Mouse (Mus musculus) erythroblast, embryonic 14.5 days (primary cell): Measurements from ENCODE around the gene Emx1. TPM values are rescaled to one million over a fixed set of nuclear protein-coding genes. Genes with fewer than 3 reads are reported as not detected.

Source experiments
- H3K27me3 ChIP-seq: 2 replicates; pipeline ENCODE4 v1.6.1; 2012; ENCODE audit warnings: inconsistent platforms; ENCODE audit not compliant: control insufficient read depth
- H3K36me3 ChIP-seq: 2 replicates; pipeline ENCODE4 v1.6.1; 2012; ENCODE audit warnings: mild to moderate bottlenecking, inconsistent platforms; ENCODE audit not compliant: control insufficient read depth
- H3K4me1 ChIP-seq: 2 replicates; pipeline ENCODE4 v1.6.1; 2012; ENCODE audit warnings: inconsistent platforms; ENCODE audit not compliant: control insufficient read depth
- H3K4me3 ChIP-seq: replicated peaks from 2 replicates; pipeline ENCODE3; 2012; ENCODE audit warnings: moderate library complexity, mild to moderate bottlenecking, inconsistent platforms
- H3K9me3 ChIP-seq: 2 replicates; pipeline ENCODE4 v1.6.1; 2012; ENCODE audit warnings: low read length, inconsistent platforms, mixed read lengths; ENCODE audit not compliant: control insufficient read depth
- GATA1 ChIP-seq: IDR thresholded peaks from 2 replicates; pipeline ENCODE4 v1.6.1; 2012; ENCODE audit warnings: low read length, inconsistent platforms, mixed read lengths
- TAL1 ChIP-seq: IDR thresholded peaks from 3 replicates; pipeline ENCODE4 v1.6.1; 2012; ENCODE audit warnings: low read length, inconsistent platforms, mixed read lengths
- polyA plus RNA-seq: library from polyadenylated mRNA; stranded (reverse); fragments of >175 nt; gene quantifications from 2 replicates; pipeline ENCODE4 v1.2.3, GENCODE M21; 2012

The Emx1 gene
- polyA plus RNA-seq, 1 experiment, result not detected

- no peaks in the 10 kb centered on the region for H3K36me3 ChIP-seq
- peaks cover 4% of the 10 kb centered on the region for H3K27me3 ChIP-seq
- no peaks in the 10 kb centered on the region for H3K9me3 ChIP-seq
- H3K4me1 ChIP-seq, result peaks cover 5% of the 10 kb centered on the region
- no peak for TF ChIP-seq TAL1
- TF ChIP-seq GATA1, result no peak
- no peak overlapping the region for H3K4me3 ChIP-seq
These were observed 26.9 kb upstream of the Emx1 start for GRCm38 (mm10) chr6:85160201-85160923.

DNA sequence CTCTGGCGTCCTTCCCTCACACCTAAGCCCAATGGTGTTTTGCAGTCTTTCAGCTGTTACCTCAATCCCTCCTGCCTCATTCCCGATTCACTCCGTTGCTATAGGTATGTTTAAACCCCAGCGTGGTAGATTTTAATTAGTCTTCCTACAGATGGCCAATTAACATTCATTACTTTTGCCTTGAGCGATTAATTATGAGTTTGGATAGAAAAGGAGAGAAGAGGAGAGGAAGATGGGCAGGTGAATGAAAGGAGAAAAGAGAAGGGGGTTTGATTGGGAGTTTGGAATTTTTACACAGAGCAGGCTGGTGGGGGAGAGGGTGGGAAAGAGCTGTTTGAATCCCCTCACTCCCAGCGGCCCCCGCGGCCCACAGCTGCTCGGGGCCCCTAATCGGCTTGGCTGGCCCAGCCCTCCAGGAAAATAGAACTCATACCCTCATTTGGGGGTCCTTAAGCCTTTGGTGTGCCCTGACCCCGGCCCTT lies 21.8 kb upstream of the Emx1 start:
- Histone ChIP-seq H3K4me1 (no peaks in the 10 kb centered on the region), H3K27me3 (0 out of 2 replicates have a peak, but pooled peaks cover 3% of the 10 kb centered on the region), H3K36me3 (no peaks in the 10 kb centered on the region), H3K4me3 (no peak overlapping the region), H3K9me3 (no peaks in the 10 kb centered on the region)
- TF ChIP-seq GATA1, result no peak
- no peak for TF ChIP-seq TAL1

- no peak overlapping the region for H3K4me3 ChIP-seq
- peaks cover 9% of the 10 kb centered on the region for H3K27me3 ChIP-seq
- no peaks in the 10 kb centered on the region for H3K9me3 ChIP-seq
- TF ChIP-seq GATA1 (no peak), TAL1 (no peak)
- no peaks in the 10 kb centered on the region for H3K4me1 ChIP-seq
- no peaks in the 10 kb centered on the region for H3K36me3 ChIP-seq
These were observed 7.7 kb upstream of the Emx1 start for GRCm38 (mm10) chr6:85179569-85179968.

DNA sequence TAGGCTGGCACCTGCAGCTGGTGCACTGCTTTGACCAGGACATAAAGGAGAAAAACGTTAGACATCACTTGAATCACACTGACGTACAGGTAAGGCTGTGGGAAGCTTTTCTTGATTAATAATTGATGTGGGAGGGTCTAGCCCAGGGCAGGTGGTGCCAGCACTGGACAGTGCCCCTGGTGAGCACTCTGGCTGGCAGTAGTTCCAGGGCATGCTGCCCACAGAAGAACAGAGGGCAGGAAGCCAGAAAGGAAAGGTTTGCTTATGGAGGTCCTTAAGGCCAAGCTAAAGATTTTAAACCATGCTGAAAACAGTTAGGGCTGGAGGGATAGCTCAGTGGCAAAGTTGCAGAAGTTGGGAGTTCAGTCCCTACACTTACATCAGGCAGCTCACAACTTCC lies 7.2 kb upstream of the Emx1 start:
- Histone ChIP-seq H3K27me3 (peaks cover 12% of the 10 kb centered on the region), H3K4me3 (no peak overlapping the region), H3K4me1 (no peaks in the 10 kb centered on the region), H3K9me3 (no peaks in the 10 kb centered on the region), H3K36me3 (no peaks in the 10 kb centered on the region)
- TF ChIP-seq GATA1, result no peak
- no peak for TF ChIP-seq TAL1

- TF ChIP-seq GATA1 (no peak), TAL1 (no peak)
- H3K27me3 ChIP-seq, result peaks cover 50% of the 10 kb centered on the region
- no peaks in the 10 kb centered on the region for H3K36me3 ChIP-seq
- H3K4me3 ChIP-seq, result no peak overlapping the region
- no peaks in the 10 kb centered on the region for H3K4me1 ChIP-seq
- H3K9me3 ChIP-seq, result no peaks in the 10 kb centered on the region; the same call in 1 of the 2 replicates
These were observed 3.3 kb upstream of the Emx1 start for GRCm38 (mm10) chr6:85183951-85184350.

DNA sequence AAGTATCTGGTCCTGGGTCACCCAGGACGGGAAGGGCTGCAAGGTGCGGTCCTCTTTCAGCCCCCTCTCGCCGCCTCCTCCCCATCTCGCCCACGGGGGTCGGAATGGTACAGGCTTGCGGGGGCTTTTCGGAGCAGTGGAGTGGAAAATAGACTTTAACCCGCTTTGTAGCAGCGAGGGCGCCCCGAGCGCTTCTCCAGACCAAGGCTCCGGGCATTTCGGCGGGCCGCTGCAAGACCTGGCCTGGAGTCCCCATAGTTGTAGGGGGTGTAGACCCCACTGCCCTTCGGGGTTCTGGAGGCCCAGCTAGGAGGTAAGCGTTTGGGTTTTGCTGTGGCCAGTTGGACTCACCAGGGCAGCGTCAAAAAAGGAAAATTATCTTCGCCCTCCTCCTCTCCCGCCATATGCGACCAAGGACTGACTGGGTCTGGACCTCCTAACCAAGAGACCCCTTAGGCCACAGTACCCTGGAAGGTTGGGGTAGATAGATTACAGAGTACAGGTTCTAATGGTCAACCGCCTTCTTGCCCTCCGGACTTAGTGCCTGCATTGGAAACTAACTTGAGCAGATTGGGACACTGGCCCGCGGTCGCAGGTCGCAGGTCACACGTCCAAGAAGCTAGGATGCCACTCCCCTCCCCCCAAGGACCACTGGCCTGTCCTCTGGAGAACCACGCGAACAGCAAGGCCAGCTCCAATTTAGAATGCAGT lies 1.1 kb upstream of the Emx1 start:
- Histone ChIP-seq H3K9me3 (no peaks in the 10 kb centered on the region; the same call in 1 of the 2 replicates), H3K36me3 (no peaks in the 10 kb centered on the region), H3K4me1 (no peaks in the 10 kb centered on the region), H3K27me3 (peaks cover 72% of the 10 kb centered on the region), H3K4me3 (no peak overlapping the region)
- TF ChIP-seq GATA1 (no peak), TAL1 (no peak)

- no peak for TF ChIP-seq TAL1
- TF ChIP-seq GATA1, result no peak
- peaks cover 78% of the 10 kb centered on the region for H3K27me3 ChIP-seq
- H3K36me3 ChIP-seq, result no peaks in the 10 kb centered on the region
- no peaks in the 10 kb centered on the region; the same call in 1 of the 2 replicates for H3K9me3 ChIP-seq
- no peak overlapping the region for H3K4me3 ChIP-seq
- H3K4me1 ChIP-seq, result no peaks in the 10 kb centered on the region
These were observed 536 bp upstream of the Emx1 start for GRCm38 (mm10) chr6:85186744-85187059.

DNA sequence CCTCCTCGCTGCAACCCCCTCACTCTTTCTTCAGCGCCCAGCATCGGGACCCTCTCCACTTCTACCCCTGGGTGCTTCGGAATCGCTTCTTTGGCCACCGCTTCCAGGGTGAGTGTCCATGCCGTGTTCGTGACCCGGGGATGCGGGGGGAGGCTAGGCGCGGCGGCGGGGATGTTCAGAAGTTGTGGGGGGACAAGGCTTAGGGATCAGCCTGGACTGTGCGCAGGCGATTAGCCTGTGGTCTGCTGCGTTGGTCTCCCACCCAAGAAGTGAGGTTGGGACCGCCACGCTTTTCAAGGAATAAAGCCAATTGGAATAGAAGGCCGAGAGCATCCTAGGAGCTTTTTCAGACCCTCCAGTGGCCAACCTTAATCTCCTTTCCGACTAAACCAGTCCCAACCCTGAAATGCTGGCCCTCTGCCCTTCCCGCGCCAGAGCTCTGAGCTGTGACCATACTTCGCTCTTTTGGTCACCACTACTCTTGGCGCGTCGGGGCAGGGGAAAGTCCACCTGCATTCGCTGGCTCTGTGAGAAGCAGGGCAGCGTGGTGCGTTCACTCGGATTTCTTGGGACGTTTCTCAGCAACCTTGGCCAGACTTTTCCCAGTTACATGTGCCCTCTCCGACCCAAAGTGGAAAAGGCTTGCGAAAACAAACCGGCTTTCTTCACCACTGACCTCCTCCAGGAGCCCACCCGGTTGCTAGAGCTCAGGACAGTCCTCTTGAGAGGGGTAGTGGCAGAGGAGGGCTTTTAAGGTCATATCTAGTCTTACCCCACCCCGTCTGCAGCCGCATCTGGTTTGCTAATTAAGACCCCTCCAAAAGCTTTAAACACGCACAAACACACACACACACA lies 1.2 kb downstream of the Emx1 start:
- H3K27me3 ChIP-seq, result peaks cover 95% of the 10 kb centered on the region
- no peak overlapping the region for H3K4me3 ChIP-seq
- H3K4me1 ChIP-seq, result no peaks in the 10 kb centered on the region
- H3K36me3 ChIP-seq, result no peaks in the 10 kb centered on the region
- H3K9me3 ChIP-seq, result no peaks in the 10 kb centered on the region; the same call in 1 of the 2 replicates
- no peak for TF ChIP-seq TAL1

DNA sequence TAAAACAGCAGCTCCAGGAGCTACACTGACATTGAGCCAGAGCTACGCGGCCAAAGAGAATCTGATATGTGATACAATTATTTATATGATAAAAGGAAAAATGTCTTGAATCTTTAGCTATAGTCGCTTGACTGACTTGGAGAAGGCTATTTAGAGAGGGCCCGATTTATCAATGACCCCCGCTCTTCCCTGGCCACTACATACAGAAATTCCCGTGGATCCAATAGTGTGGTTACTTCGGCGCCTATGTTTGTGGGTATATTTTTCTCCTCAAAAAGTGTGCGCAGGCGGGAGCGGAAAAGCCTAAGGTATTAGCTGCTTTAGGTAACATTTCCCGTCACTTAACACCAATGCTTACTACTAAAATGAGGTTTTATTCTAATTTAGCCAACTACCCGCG lies 2.1 kb downstream of the Emx1 start:
- no peaks in the 10 kb centered on the region; the same call in 1 of the 2 replicates for H3K9me3 ChIP-seq
- H3K27me3 ChIP-seq, result peaks cover 97% of the 10 kb centered on the region
- H3K4me1 ChIP-seq, result no peaks in the 10 kb centered on the region
- TF ChIP-seq TAL1, result no peak
- TF ChIP-seq GATA1, result no peak
- H3K4me3 ChIP-seq, result no peak overlapping the region
- H3K36me3 ChIP-seq, result no peaks in the 10 kb centered on the region
